Mouse (Mus musculus): ENCODE data around the gene Lypd8. TPM values are rescaled to one million over a fixed set of nuclear protein-coding genes. Genes with fewer than 3 reads are reported as not detected.
"Not testable (repeated sequence)": the region's sequence is repeated elsewhere in the genome, so short reads cannot be mapped to it uniquely, and the experiment has no call there.

The Lypd8 gene
- polyA plus RNA-seq, 1 experiment from 2014 or later = not detected

- no peaks in the 10 kb centered on the region for H3K27me3 ChIP-seq (replicated peaks)
- no peaks in the 10 kb centered on the region for H3K36me3 ChIP-seq
- no peak overlapping the region for H3K4me2 ChIP-seq
- H3K4me3 ChIP-seq = no peak overlapping the region
- no peaks in the 10 kb centered on the region for H3K9me3 ChIP-seq (replicated peaks)
- H3K9ac ChIP-seq = no peak overlapping the region
- ATAC-seq (ENCODE audit: insufficient number of reproducible peaks, low FRiP score) = no peak
- 66% methylated on average over 3 of the region's 3 CpGs for WGBS
- H3K27ac ChIP-seq (ENCODE audit: poor library complexity, severe bottlenecking) = no peak overlapping the region
- H3K4me1 ChIP-seq (replicated peaks) = peaks cover 10% of the 10 kb centered on the region
Measured at GRCm38 (mm10) chr11:58353709-58354108, 25.1 kb upstream of the Lypd8 start.

- Histone ChIP-seq H3K9me3 (replicated peaks) (no peaks in the 10 kb centered on the region), H3K4me3 (no peak overlapping the region), H3K9ac (no peak overlapping the region), H3K27ac (ENCODE audit: poor library complexity, severe bottlenecking) (no peak overlapping the region), H3K36me3 (no peaks in the 10 kb centered on the region), H3K4me2 (no peak overlapping the region), H3K4me1 (replicated peaks) (peaks cover 10% of the 10 kb centered on the region), H3K27me3 (replicated peaks) (no peaks in the 10 kb centered on the region)
- ATAC-seq (ENCODE audit: insufficient number of reproducible peaks, low FRiP score) = no peak
- 54% methylated on average over 10 of the region's 10 CpGs for WGBS
Measured at GRCm38 (mm10) chr11:58354476-58354875, 24.4 kb upstream of the Lypd8 start.

GRCm38 (mm10) chr11:58354927-58355326 lies 23.9 kb upstream of the Lypd8 start:
- Histone ChIP-seq H3K27ac (ENCODE audit: poor library complexity, severe bottlenecking) (no peak overlapping the region), H3K9me3 (replicated peaks) (no peaks in the 10 kb centered on the region), H3K27me3 (replicated peaks) (no peaks in the 10 kb centered on the region), H3K4me3 (no peak overlapping the region), H3K9ac (no peak overlapping the region), H3K4me1 (replicated peaks) (peaks cover 10% of the 10 kb centered on the region), H3K4me2 (no peak overlapping the region), H3K36me3 (no peaks in the 10 kb centered on the region)
- ATAC-seq (ENCODE audit: insufficient number of reproducible peaks, low FRiP score) = no peak
- 75% methylated on average over 3 of the region's 3 CpGs for WGBS

GRCm38 (mm10) chr11:58357042-58357441 lies 21.8 kb upstream of the Lypd8 start:
- H3K27me3 ChIP-seq (replicated peaks) = 0 out of 2 replicates have a peak, but pooled peaks cover under 1% of the 10 kb centered on the region
- WGBS = 84% methylated on average over 3 of the region's 3 CpGs
- H3K27ac ChIP-seq (ENCODE audit: poor library complexity, severe bottlenecking) = no peak overlapping the region
- H3K4me1 ChIP-seq (replicated peaks) = peaks cover 10% of the 10 kb centered on the region
- H3K9ac ChIP-seq = no peak overlapping the region
- H3K4me2 ChIP-seq = no peak overlapping the region
- ATAC-seq (ENCODE audit: insufficient number of reproducible peaks, low FRiP score) = no peak
- H3K36me3 ChIP-seq = no peaks in the 10 kb centered on the region
- H3K9me3 ChIP-seq (replicated peaks) = no peaks in the 10 kb centered on the region
- no peak overlapping the region for H3K4me3 ChIP-seq

DNA sequence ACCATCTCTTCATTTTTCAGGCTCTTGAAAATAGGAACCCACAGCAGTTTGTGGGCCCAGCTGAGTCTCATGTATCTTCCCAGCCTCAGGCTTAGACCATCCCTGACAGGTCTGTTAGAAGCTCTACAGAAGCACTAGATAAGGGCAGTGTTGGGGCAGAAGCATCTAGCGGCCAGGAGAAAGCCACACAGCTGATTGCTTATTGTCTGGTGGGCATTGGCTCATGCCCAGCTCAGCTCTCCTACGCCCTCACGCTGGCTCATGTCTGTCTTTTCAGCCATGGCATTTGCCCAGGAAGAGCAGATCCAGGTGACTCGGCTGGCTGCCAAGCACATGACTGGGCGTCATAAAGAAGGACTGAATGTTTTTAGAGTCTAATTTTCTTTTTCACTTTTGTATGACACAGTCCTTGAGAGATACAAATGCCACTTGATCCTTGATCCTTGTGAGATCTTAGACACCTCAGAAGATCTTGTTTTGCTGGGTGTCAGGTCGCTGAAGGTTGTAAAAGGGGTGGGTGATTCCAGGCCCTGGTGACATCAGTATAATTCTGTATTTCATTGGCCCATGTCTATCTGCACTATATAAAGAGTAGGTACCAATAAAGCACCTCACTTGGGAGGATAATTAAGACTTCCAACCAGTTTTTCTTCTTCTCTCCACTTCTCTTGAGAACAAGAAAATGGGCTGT lies 20.9 kb upstream of the Lypd8 start:
- H3K4me1 ChIP-seq (replicated peaks) = peaks cover 8% of the 10 kb centered on the region
- H3K9me3 ChIP-seq (replicated peaks) = no peaks in the 10 kb centered on the region
- H3K4me3 ChIP-seq = no peak overlapping the region
- H3K9ac ChIP-seq = no peak overlapping the region
- H3K27ac ChIP-seq (ENCODE audit: poor library complexity, severe bottlenecking) = no peak overlapping the region
- no peak overlapping the region for H3K4me2 ChIP-seq
- 0 out of 2 replicates have a peak, but pooled peaks cover 3% of the 10 kb centered on the region for H3K27me3 ChIP-seq (replicated peaks)
- no peaks in the 10 kb centered on the region for H3K36me3 ChIP-seq
- 79% methylated on average over 6 of the region's 6 CpGs for WGBS
- no peak for ATAC-seq (ENCODE audit: insufficient number of reproducible peaks, low FRiP score)

GRCm38 (mm10) chr11:58362562-58362961 lies 16.3 kb upstream of the Lypd8 start:
- not testable (repeated sequence) for H3K27ac ChIP-seq (ENCODE audit: poor library complexity, severe bottlenecking); H3K9me3 ChIP-seq (replicated peaks); H3K36me3 ChIP-seq; ATAC-seq (ENCODE audit: insufficient number of reproducible peaks, low FRiP score); H3K4me2 ChIP-seq; H3K9ac ChIP-seq; H3K4me1 ChIP-seq (replicated peaks); H3K4me3 ChIP-seq; H3K27me3 ChIP-seq (replicated peaks)
- no CpG with 5 or more reads among the region's 6 CpGs for WGBS

GRCm38 (mm10) chr11:58364454-58364853 lies 14.4 kb upstream of the Lypd8 start:
- Histone ChIP-seq H3K4me2 (no peak overlapping the region), H3K27ac (ENCODE audit: poor library complexity, severe bottlenecking) (no peak overlapping the region), H3K36me3 (no peaks in the 10 kb centered on the region), H3K9me3 (replicated peaks) (no peaks in the 10 kb centered on the region), H3K4me1 (replicated peaks) (no peaks in the 10 kb centered on the region), H3K27me3 (replicated peaks) (0 out of 2 replicates have a peak, but pooled peaks cover 3% of the 10 kb centered on the region), H3K9ac (no peak overlapping the region), H3K4me3 (no peak overlapping the region)
- WGBS = 60% methylated on average over 3 of the region's 3 CpGs
- no peak for ATAC-seq (ENCODE audit: insufficient number of reproducible peaks, low FRiP score)

DNA sequence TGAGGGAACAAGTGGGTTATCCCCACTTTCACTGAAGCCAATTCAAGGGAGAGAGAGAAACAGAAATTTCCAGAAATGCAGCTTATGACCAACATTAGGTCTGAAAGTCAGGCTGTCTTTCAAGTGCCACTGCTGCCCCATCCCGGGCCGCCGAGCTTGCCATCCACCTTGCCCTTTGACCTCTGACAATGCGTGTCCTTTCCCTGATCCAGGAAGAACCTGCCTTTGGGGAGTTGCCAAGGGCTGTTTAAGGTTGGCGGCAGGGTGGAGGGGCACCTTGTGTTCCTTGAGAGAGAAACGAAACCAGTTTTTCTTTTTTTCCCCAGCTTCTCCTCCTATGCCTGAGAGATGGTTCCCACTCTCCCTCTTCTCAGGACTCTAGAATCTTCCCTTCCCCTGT lies 12.7 kb upstream of the Lypd8 start:
- no CpG with 5 or more reads among the region's 6 CpGs for WGBS
- ATAC-seq (ENCODE audit: insufficient number of reproducible peaks, low FRiP score) = not testable (repeated sequence)

DNA sequence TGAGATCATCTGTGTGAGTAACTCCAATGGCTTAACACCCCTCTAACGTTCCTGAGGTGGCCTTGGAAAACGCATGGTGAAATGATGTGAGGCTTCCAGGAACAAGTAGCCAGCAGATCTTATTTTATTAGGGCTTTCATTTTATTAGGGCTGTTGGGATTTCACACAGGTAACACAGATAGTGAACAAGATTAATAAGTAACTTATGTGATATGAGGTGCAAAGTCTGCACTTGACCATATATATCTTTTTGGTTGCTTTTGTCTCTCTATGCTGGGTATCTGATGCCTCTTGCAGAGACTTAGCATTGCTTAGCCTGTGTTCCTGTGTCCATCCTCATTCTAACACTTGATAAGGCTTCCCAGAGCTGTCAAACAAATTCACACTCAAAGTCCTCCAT lies 1.6 kb upstream of the Lypd8 start:
- peaks cover 7% of the 10 kb centered on the region for H3K27me3 ChIP-seq (replicated peaks)
- ATAC-seq (ENCODE audit: insufficient number of reproducible peaks, low FRiP score) = no peak
- no peak overlapping the region for H3K4me2 ChIP-seq
- H3K9ac ChIP-seq = no peak overlapping the region
- H3K9me3 ChIP-seq (replicated peaks) = no peaks in the 10 kb centered on the region
- 77% methylated on average over 2 of the region's 2 CpGs for WGBS
- no peak overlapping the region for H3K4me3 ChIP-seq
- H3K36me3 ChIP-seq = no peaks in the 10 kb centered on the region
- no peaks in the 10 kb centered on the region for H3K4me1 ChIP-seq (replicated peaks)
- no peak overlapping the region for H3K27ac ChIP-seq (ENCODE audit: poor library complexity, severe bottlenecking)

More for the DNA sequence above, 12.7 kb upstream of the Lypd8 start:
- H3K9ac ChIP-seq; H3K4me3 ChIP-seq; H3K36me3 ChIP-seq; H3K9me3 ChIP-seq (replicated peaks); H3K27ac ChIP-seq (ENCODE audit: poor library complexity, severe bottlenecking); H3K27me3 ChIP-seq (replicated peaks); H3K4me2 ChIP-seq; H3K4me1 ChIP-seq (replicated peaks): not testable (repeated sequence)

GRCm38 (mm10) chr11:58377686-58378085 lies 1.2 kb upstream of the Lypd8 start:
- no peak overlapping the region for H3K27ac ChIP-seq (ENCODE audit: poor library complexity, severe bottlenecking)
- no peaks in the 10 kb centered on the region for H3K4me1 ChIP-seq (replicated peaks)
- no peaks in the 10 kb centered on the region for H3K36me3 ChIP-seq
- no peak overlapping the region for H3K4me2 ChIP-seq
- H3K9ac ChIP-seq = no peak overlapping the region
- WGBS = 66% methylated on average over 1 of the region's 1 CpGs
- H3K9me3 ChIP-seq (replicated peaks) = no peaks in the 10 kb centered on the region
- H3K27me3 ChIP-seq (replicated peaks) = peaks cover 7% of the 10 kb centered on the region
- no peak for ATAC-seq (ENCODE audit: insufficient number of reproducible peaks, low FRiP score)
- no peak overlapping the region for H3K4me3 ChIP-seq

- no peaks in the 10 kb centered on the region for H3K4me1 ChIP-seq (replicated peaks)
- no peaks in the 10 kb centered on the region for H3K36me3 ChIP-seq
- no peaks in the 10 kb centered on the region for H3K9me3 ChIP-seq (replicated peaks)
- WGBS = 74% methylated on average over 1 of the region's 1 CpGs
- no peak for ATAC-seq (ENCODE audit: insufficient number of reproducible peaks, low FRiP score)
- H3K27ac ChIP-seq (ENCODE audit: poor library complexity, severe bottlenecking) = no peak overlapping the region
- H3K27me3 ChIP-seq (replicated peaks) = peaks cover 7% of the 10 kb centered on the region
- H3K4me2 ChIP-seq = no peak overlapping the region
- H3K4me3 ChIP-seq = no peak overlapping the region
- H3K9ac ChIP-seq = no peak overlapping the region
Measured at GRCm38 (mm10) chr11:58379516-58379915, 673 bp downstream of the Lypd8 start.

GRCm38 (mm10) chr11:58382471-58382870 lies 3.6 kb downstream of the Lypd8 start:
- Histone ChIP-seq H3K4me1 (replicated peaks) (no peaks in the 10 kb centered on the region), H3K4me2 (no peak overlapping the region), H3K4me3 (no peak overlapping the region), H3K9ac (no peak overlapping the region), H3K9me3 (replicated peaks) (no peaks in the 10 kb centered on the region), H3K36me3 (no peaks in the 10 kb centered on the region), H3K27me3 (replicated peaks) (peaks cover 7% of the 10 kb centered on the region), H3K27ac (ENCODE audit: poor library complexity, severe bottlenecking) (no peak overlapping the region)
- ATAC-seq (ENCODE audit: insufficient number of reproducible peaks, low FRiP score) = no peak
- WGBS = 81% methylated on average over 6 of the region's 6 CpGs

Measured in heart, embryonic 12.5 days (tissue).